Mouse (Mus musculus): ENCODE results near the gene Ddost. TPM values are rescaled to one million over a fixed set of nuclear protein-coding genes. Genes with fewer than 3 reads are reported as not detected.

The Ddost gene
- 273 and 284 TPM in 2 replicates for polyA plus RNA-seq (2016; fragmentation: Nextera tagmentation; extraction: Ambion mirVana)

GRCm38 (mm10) chr4:138304340-138305104 lies at the start of gene Ddost:
Gene Ddost, plus strand, starts transcription at chr4:138304730.
- WGBS: under 1% methylated on average over 64 of the region's 64 CpGs

GRCm38 (mm10) chr4:138257116-138257687 lies 47.3 kb upstream of the Ddost start:
- H3K36me3 ChIP-seq (replicated peaks): no peaks in the 10 kb centered on the region; the same call in 1 of the 2 replicates
- peaks cover 87% of the 10 kb centered on the region for H3K27me3 ChIP-seq (replicated peaks; ENCODE audit: low read depth, poor library complexity, severe bottlenecking)
- no peak overlapping the region for H3K4me3 ChIP-seq
- peaks cover 25% of the 10 kb centered on the region for H3K4me1 ChIP-seq
- 82% methylated on average over 22 of the region's 22 CpGs for WGBS
- no peak overlapping the region for H3K27ac ChIP-seq (replicated peaks)
- H3K9me3 ChIP-seq: no peaks in the 10 kb centered on the region
- DNase-seq (ENCODE audit: low spot score): no peak

More at GRCm38 (mm10) chr4:138304340-138305104, at the start of gene Ddost:
- no peaks in the 10 kb centered on the region for H3K27me3 ChIP-seq (replicated peaks; ENCODE audit: low read depth, poor library complexity, severe bottlenecking)
- peak; percentile 98 for DNase-seq (ENCODE audit: low spot score)
- H3K9me3 ChIP-seq: no peaks in the 10 kb centered on the region
- H3K4me3 ChIP-seq: peak within 1 kb of the TSS; percentile 94
- peaks cover 33% of the 10 kb centered on the region for H3K36me3 ChIP-seq (replicated peaks)
- peak within 1 kb of the TSS; percentile 89 for H3K27ac ChIP-seq (replicated peaks)
- peaks cover 30% of the 10 kb centered on the region for H3K4me1 ChIP-seq

- Histone ChIP-seq H3K36me3 (replicated peaks) (no peaks in the 10 kb centered on the region; the same call in 1 of the 2 replicates), H3K4me1 (peaks cover 24% of the 10 kb centered on the region), H3K27me3 (replicated peaks; ENCODE audit: low read depth, poor library complexity, severe bottlenecking) (peaks cover 84% of the 10 kb centered on the region), H3K4me3 (no peak overlapping the region), H3K9me3 (no peaks in the 10 kb centered on the region), H3K27ac (replicated peaks) (no peak overlapping the region)
- 83% methylated on average over 7 of the region's 7 CpGs for whole genome bisulfite sequencing
- no peak for DNase-seq (ENCODE audit: low spot score)
These were observed 45.9 kb upstream of the Ddost start for GRCm38 (mm10) chr4:138258663-138259062.

GRCm38 (mm10) chr4:138259482-138259881 lies 45.0 kb upstream of the Ddost start:
- Histone ChIP-seq H3K36me3 (replicated peaks) (no peaks in the 10 kb centered on the region; the same call in 1 of the 2 replicates), H3K9me3 (no peaks in the 10 kb centered on the region), H3K27ac (replicated peaks) (no peak overlapping the region), H3K4me1 (peaks cover 27% of the 10 kb centered on the region), H3K4me3 (no peak overlapping the region), H3K27me3 (replicated peaks; ENCODE audit: low read depth, poor library complexity, severe bottlenecking) (peaks cover 84% of the 10 kb centered on the region)
- WGBS: 87% methylated on average over 5 of the region's 5 CpGs
- no peak for DNase-seq (ENCODE audit: low spot score)

- peaks cover 22% of the 10 kb centered on the region for H3K4me1 ChIP-seq
- under 1% methylated on average over 78 of the region's 78 CpGs for WGBS
- H3K9me3 ChIP-seq: no peaks in the 10 kb centered on the region
- H3K4me3 ChIP-seq: peak overlapping the region; percentile 82
- DNase-seq (ENCODE audit: low spot score): peak; percentile 94
- H3K27me3 ChIP-seq (replicated peaks; ENCODE audit: low read depth, poor library complexity, severe bottlenecking): peaks cover 67% of the 10 kb centered on the region
- no peaks in the 10 kb centered on the region; the same call in 1 of the 2 replicates for H3K36me3 ChIP-seq (replicated peaks)
- peak overlapping the region; percentile 51 for H3K27ac ChIP-seq (replicated peaks)
These were observed 42.5 kb upstream of the Ddost start for GRCm38 (mm10) chr4:138261843-138262681.

GRCm38 (mm10) chr4:138267869-138268268 lies 36.7 kb upstream of the Ddost start:
- DNase-seq (ENCODE audit: low spot score): no peak
- 88% methylated on average over 10 of the region's 10 CpGs for WGBS
- Histone ChIP-seq H3K27ac (replicated peaks) (no peak overlapping the region), H3K36me3 (replicated peaks) (no peaks in the 10 kb centered on the region), H3K27me3 (replicated peaks; ENCODE audit: low read depth, poor library complexity, severe bottlenecking) (peaks cover 25% of the 10 kb centered on the region), H3K4me1 (peaks cover 4% of the 10 kb centered on the region), H3K4me3 (no peak overlapping the region), H3K9me3 (no peaks in the 10 kb centered on the region)

GRCm38 (mm10) chr4:138272011-138272997 lies 32.2 kb upstream of the Ddost start:
- 77% methylated on average over 14 of the region's 14 CpGs for WGBS
- H3K4me3 ChIP-seq: no peak overlapping the region
- no peak for DNase-seq (ENCODE audit: low spot score)
- no peaks in the 10 kb centered on the region for H3K4me1 ChIP-seq
- no peak overlapping the region for H3K27ac ChIP-seq (replicated peaks)
- H3K9me3 ChIP-seq: no peaks in the 10 kb centered on the region
- 0 out of 2 replicates have a peak, but pooled peaks cover under 1% of the 10 kb centered on the region for H3K27me3 ChIP-seq (replicated peaks; ENCODE audit: low read depth, poor library complexity, severe bottlenecking)
- H3K36me3 ChIP-seq (replicated peaks): no peaks in the 10 kb centered on the region

DNA sequence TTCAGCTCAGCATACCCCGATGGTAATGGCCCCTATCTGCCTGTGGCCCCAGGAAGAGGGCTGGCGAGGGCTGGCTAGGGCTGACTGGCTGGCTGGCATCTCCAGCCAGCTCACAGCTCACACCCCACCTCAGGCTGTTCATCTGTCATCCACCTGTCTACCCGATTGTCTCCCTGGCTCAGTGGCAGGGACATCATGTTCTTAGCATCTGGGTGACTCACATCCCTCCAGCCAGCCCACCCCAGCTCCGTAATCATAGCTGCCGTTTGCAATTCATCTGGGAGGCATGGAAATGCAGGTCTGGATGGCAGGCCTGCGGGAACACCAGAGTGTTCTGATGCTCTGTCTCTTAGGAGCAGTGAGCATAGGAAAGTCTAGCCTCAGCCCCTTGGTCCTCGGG lies 26.2 kb upstream of the Ddost start:
- Histone ChIP-seq H3K27ac (replicated peaks) (no peak overlapping the region), H3K4me3 (no peak overlapping the region), H3K9me3 (no peaks in the 10 kb centered on the region), H3K36me3 (replicated peaks) (no peaks in the 10 kb centered on the region), H3K4me1 (no peaks in the 10 kb centered on the region), H3K27me3 (replicated peaks; ENCODE audit: low read depth, poor library complexity, severe bottlenecking) (0 out of 2 replicates have a peak, but pooled peaks cover 9% of the 10 kb centered on the region)
- DNase-seq (ENCODE audit: low spot score): no peak
- 74% methylated on average over 7 of the region's 7 CpGs for WGBS

- Histone ChIP-seq H3K4me3 (no peak overlapping the region), H3K9me3 (0 out of 2 replicates have a peak, but pooled peaks cover 5% of the 10 kb centered on the region), H3K27me3 (replicated peaks; ENCODE audit: low read depth, poor library complexity, severe bottlenecking) (0 out of 2 replicates have a peak, but pooled peaks cover 3% of the 10 kb centered on the region), H3K27ac (replicated peaks) (no peak overlapping the region), H3K36me3 (replicated peaks) (no peaks in the 10 kb centered on the region), H3K4me1 (no peaks in the 10 kb centered on the region)
- 23% methylated on average over 4 of the region's 4 CpGs for WGBS
- peak; percentile 78 for DNase-seq (ENCODE audit: low spot score)
These were observed 21.7 kb upstream of the Ddost start for GRCm38 (mm10) chr4:138282834-138283233.

GRCm38 (mm10) chr4:138286411-138286810 lies 18.1 kb upstream of the Ddost start:
- Histone ChIP-seq H3K27me3 (replicated peaks; ENCODE audit: low read depth, poor library complexity, severe bottlenecking) (no peaks in the 10 kb centered on the region), H3K4me1 (no peaks in the 10 kb centered on the region; the same call in 1 of the 2 replicates), H3K4me3 (no peak overlapping the region), H3K27ac (replicated peaks) (no peak overlapping the region), H3K36me3 (replicated peaks) (no peaks in the 10 kb centered on the region), H3K9me3 (0 out of 2 replicates have a peak, but pooled peaks cover 5% of the 10 kb centered on the region)
- no peak for DNase-seq (ENCODE audit: low spot score)
- WGBS: 92% methylated on average over 12 of the region's 12 CpGs

DNA sequence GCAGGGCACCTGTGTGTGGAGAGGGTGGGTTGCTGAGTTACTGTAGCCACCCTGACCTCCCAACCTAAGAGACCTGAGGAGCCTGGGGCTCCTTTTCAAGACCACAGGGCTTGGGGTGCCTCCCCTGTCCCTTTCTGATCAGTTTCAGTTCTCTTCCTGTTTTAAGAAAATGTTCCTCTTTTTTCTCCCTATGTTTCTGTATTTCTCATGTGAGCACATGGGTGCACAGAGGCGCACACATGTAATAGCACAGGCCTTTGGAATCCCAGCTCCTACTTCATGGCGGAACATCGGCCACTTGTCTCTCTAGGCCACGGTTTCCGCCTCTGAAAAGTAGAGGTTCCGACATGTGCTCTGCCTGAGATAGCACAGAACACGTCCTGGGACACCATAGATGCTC lies 15.8 kb upstream of the Ddost start:
- H3K36me3 ChIP-seq (replicated peaks): no peaks in the 10 kb centered on the region
- H3K27me3 ChIP-seq (replicated peaks; ENCODE audit: low read depth, poor library complexity, severe bottlenecking): no peaks in the 10 kb centered on the region
- H3K9me3 ChIP-seq: 0 out of 2 replicates have a peak, but pooled peaks cover 5% of the 10 kb centered on the region
- 85% methylated on average over 7 of the region's 7 CpGs for WGBS
- no peak for DNase-seq (ENCODE audit: low spot score)
- H3K4me3 ChIP-seq: no peak overlapping the region
- no peaks in the 10 kb centered on the region; the same call in 1 of the 2 replicates for H3K4me1 ChIP-seq
- H3K27ac ChIP-seq (replicated peaks): no peak overlapping the region

Measured in embryonic facial prominence, embryonic 10.5 days (tissue).